Mouse (Mus musculus) hindbrain, embryonic 13.5 days (tissue): ENCODE data around the gene Slc29a2. TPM values are rescaled to one million over a fixed set of nuclear protein-coding genes. Genes with fewer than 3 reads are reported as not detected.

Experiments used
- ATAC-seq: fragments of 200-750 bp; cut with Nextera tagmentation; 2 replicates; pipeline ENCODE4 v1.8.0; 2017; ENCODE audit warnings: moderate TSS enrichment; ENCODE audit not compliant: low FRiP score
- H3K27ac ChIP-seq: fragments of 300-500 bp; sonication (generic); 2 replicates; pipeline ENCODE4 v1.5.1; 2015; ENCODE audit warnings: inconsistent platforms, mild to moderate bottlenecking, moderate library complexity
- H3K27me3 ChIP-seq: fragments of 300-500 bp; sonication (generic); 2 replicates; pipeline ENCODE4 v1.6.1; 2015; ENCODE audit warnings: mild to moderate bottlenecking, inconsistent platforms
- H3K36me3 ChIP-seq: fragments of 300-500 bp; sonication (generic); 2 replicates; pipeline ENCODE4 v1.6.1; 2015; ENCODE audit warnings: mild to moderate bottlenecking, inconsistent platforms
- H3K4me1 ChIP-seq: fragments of 300-500 bp; sonication (generic); replicated peaks from 2 replicates; pipeline ENCODE4 v1.6.1; 2015; ENCODE audit warnings: inconsistent platforms
- H3K4me2 ChIP-seq: fragments of 300-500 bp; sonication (generic); 2 replicates; pipeline ENCODE4 v1.6.1; 2015; ENCODE audit warnings: inconsistent platforms, mild to moderate bottlenecking, moderate library complexity
- H3K4me3 ChIP-seq: fragments of 300-500 bp; sonication (generic); 2 replicates; pipeline ENCODE4 v1.5.1; 2015; ENCODE audit warnings: mild to moderate bottlenecking, inconsistent platforms
- H3K9ac ChIP-seq: fragments of 300-500 bp; sonication (generic); 2 replicates; pipeline ENCODE4 v1.6.1; 2015; ENCODE audit warnings: mild to moderate bottlenecking, inconsistent platforms
- H3K9me3 ChIP-seq: fragments of 300-500 bp; sonication (generic); 2 replicates; pipeline ENCODE4 v1.6.1; 2016; ENCODE audit warnings: inconsistent platforms
- WGBS: fragments of 180-500 bp; shearing (Covaris S2); methylation state at CpG from one replicate; pipeline ENCODE4 v1.1.7; 2015; 5-methylcytosine and 5-hydroxymethylcytosine counted together
- polyA plus RNA-seq: library from polyadenylated mRNA; unstranded; fragments of >200 nt; fragmentation: Nextera tagmentation; extraction: Ambion mirVana; gene quantifications from 2 replicates; pipeline ENCODE4 v1.2.1, GENCODE M21; 2015

Slc29a2 gene
- 10.4 and 11.3 TPM in 2 replicates for polyA plus RNA-seq

DNA sequence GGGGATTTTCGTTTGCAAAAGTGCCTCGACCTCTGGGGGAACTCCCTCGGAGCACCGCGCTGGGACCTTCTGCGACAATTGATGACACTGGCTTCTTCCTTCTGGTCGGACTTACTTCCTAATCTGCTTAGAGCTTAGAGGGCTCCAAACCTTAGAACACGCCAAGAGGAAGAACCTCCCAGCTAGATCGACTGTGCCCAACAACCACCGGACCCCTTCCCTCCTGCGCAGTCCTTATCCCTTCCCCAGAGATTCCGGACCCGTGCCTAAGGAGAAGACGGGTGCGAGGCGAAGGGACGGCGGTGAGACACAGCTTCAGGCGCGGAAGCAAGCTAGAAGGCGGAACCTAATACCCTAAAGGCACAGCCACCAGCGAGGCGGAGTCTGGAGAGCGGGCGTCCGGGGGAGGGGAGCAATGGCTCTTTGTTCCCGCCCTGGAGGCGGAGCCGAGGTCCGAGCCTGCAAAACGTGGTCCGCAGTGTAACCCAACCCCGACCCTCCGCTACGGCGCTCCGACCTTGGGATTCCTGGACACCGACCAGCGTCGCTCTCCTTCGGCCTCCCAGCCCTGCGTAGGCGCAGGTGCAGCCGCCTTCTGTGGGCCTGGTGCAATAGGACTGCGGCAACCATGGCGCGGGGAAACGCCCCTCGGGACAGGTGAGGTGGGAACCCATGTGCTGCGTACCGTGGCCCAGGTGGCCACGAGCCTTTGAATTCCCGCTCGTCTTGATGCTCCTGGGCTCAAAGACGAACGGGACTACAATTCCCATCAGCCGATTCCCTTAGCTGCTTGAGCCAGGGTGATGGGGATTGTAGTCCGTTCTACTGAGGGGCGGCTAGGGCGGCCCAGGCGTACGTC, at the start of gene Slc29a2:
Slc29a2 (plus strand) TSS at position 240 of the 859 bp plus-strand sequence.
- Histone ChIP-seq H3K9me3 (no peaks in the 10 kb centered on the region), H3K9ac (peak within 1 kb of the TSS; percentile 86), H3K4me3 (peak within 1 kb of the TSS; percentile 67), H3K27me3 (no peaks in the 10 kb centered on the region), H3K4me1 (peaks cover 14% of the 10 kb centered on the region), H3K4me2 (peak within 1 kb of the TSS; percentile 70), H3K36me3 (peaks cover 23% of the 10 kb centered on the region), H3K27ac (peak within 1 kb of the TSS; percentile 92)
- ATAC-seq, result peak; percentile 95
- 0% methylated on average over 59 of the region's 62 CpGs for WGBS

DNA sequence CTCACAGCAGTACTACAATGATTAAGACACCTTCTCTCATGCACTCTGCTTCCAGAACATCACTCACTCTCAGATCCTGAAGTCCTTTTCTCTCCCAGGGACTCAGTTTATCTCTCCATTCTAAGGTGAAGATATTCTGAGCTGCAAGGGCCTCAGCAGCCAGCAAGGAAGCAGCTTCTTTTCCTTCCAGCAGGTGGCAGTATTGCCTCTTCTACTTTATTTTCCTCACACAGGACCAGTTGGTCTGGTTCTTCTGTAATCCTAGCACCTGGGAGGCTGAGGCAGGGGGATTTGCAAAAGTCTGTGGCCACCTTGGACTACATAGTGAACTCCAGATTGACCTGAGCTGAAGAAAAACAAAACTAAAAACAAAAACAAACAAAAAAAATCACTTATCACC, 41.9 kb upstream of the Slc29a2 start:
- no peak overlapping the region for H3K27ac ChIP-seq
- H3K4me3 ChIP-seq, result no peak overlapping the region
- no peak overlapping the region for H3K4me2 ChIP-seq
- H3K9me3 ChIP-seq, result no peaks in the 10 kb centered on the region
- H3K36me3 ChIP-seq, result peaks cover 6% of the 10 kb centered on the region; the same call in 1 of the 2 replicates
- peaks cover 57% of the 10 kb centered on the region for H3K27me3 ChIP-seq
- no peaks in the 10 kb centered on the region for H3K4me1 ChIP-seq
- no peak overlapping the region for H3K9ac ChIP-seq
- ATAC-seq, result no peak

DNA sequence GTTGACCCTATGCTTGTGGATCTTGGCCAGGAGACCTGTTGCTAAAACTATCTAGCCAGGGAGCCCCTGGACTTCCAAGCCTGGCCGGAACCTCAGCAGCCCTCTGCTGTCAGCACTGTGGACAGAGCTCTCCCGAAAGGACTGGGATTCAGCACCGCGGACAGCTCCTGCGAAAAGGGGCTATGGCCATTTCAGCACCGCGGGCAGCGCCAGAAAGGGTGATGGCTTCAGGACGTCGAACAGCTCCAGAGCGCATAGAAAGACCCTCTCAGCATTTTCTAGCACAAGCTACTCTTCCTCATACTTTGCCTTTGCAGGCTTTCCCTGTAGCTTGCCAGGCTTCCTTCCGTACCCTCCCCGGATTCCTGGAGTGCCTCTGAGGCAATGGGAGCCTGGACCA, 34.6 kb upstream of the Slc29a2 start:
- H3K4me1 ChIP-seq, result peaks cover 40% of the 10 kb centered on the region
- peak overlapping the region; percentile 78 for H3K9ac ChIP-seq
- H3K4me2 ChIP-seq, result peak overlapping the region; percentile 76
- H3K4me3 ChIP-seq, result peak overlapping the region; percentile 51
- H3K36me3 ChIP-seq, result peaks cover 12% of the 10 kb centered on the region
- H3K27me3 ChIP-seq, result peaks cover 98% of the 10 kb centered on the region
- peak overlapping the region; percentile 77; the same call in 1 of the 2 replicates for H3K27ac ChIP-seq
- ATAC-seq, result no peak
- H3K9me3 ChIP-seq, result no peaks in the 10 kb centered on the region
- WGBS, result 3% methylated on average over 13 of the region's 13 CpGs

DNA sequence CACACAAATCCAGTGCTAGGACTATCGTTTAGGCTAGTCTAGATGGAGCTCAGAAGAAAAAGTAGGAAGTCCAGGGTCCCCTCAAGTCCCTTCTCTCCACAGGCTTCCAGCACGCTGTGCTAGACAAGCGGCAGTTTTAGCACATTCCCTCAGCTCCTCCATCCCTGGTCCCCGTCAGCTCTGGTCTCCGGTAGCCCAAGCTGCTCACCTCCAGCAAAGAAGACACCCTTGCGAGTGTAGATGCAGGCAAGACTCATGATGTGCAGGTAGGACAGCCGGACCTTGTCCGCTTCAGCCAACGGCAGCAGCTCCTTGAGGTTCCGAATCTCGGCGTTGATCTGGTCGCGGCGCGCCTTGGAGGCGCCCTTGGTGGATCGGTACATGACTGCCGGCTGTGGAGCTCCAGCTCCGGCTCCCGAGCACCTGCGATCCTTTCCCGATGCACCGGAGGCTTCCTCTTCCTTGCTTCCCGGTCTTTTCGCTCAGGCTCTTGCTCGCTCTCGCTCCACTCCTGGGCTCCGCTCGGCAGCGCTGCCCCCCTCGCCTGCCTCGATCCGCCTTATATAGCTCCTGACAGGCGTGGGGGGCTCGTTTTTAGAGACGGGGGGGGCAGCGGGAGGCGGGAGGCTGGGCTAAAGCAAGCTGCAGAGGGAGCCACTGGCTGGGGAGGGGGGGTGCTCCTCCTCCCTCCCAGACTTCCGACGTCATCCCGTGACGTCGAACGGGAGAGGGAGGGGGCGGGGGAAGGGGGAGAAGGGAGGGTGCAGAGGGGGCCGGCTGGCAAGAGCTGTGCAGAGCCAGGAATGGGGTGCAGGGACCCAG, 34.0 kb upstream of the Slc29a2 start:
- H3K27me3 ChIP-seq, result peaks cover 96% of the 10 kb centered on the region
- no peaks in the 10 kb centered on the region for H3K9me3 ChIP-seq
- H3K4me1 ChIP-seq, result peaks cover 45% of the 10 kb centered on the region
- 12% methylated on average over 45 of the region's 47 CpGs for WGBS
- peak overlapping the region; percentile 51 for H3K4me3 ChIP-seq
- peaks cover 12% of the 10 kb centered on the region for H3K36me3 ChIP-seq
- H3K9ac ChIP-seq, result peak overlapping the region; percentile 78
- H3K4me2 ChIP-seq, result peak overlapping the region; percentile 76
- ATAC-seq, result peak; percentile 84
- H3K27ac ChIP-seq, result peak overlapping the region; percentile 77

DNA sequence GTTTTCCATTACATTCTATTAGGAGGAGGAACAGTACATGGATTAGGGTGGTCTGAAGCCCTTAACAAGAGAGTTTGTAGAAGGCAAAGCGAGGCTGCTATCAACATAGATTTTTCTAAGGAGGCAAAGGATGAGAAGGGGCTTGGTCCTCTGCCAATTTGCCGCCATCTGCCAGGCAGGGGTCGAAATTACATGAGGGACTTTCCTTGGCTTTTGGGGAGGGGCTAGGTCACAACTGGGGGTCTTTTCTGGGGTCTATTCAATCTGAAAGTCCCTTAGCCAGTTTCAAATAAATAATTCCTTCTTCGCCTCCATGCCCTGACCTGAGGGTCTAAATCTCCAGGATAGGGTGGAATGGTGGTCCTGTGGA, 33.4 kb upstream of the Slc29a2 start, which contains the start of gene Npas4:
Npas4 (minus strand) TSS at position 61 of the 370 bp plus-strand sequence.
- Histone ChIP-seq H3K27ac (peak within 1 kb of the TSS; percentile 77), H3K4me3 (peak within 1 kb of the TSS; percentile 51), H3K36me3 (peaks cover 12% of the 10 kb centered on the region), H3K27me3 (peaks cover 96% of the 10 kb centered on the region), H3K4me2 (peak within 1 kb of the TSS; percentile 76), H3K4me1 (peaks cover 48% of the 10 kb centered on the region), H3K9me3 (no peaks in the 10 kb centered on the region), H3K9ac (peak within 1 kb of the TSS; percentile 78)
- peak; percentile 14; the same call in 1 of the 2 replicates for ATAC-seq
- WGBS, result 19% methylated on average over 4 of the region's 4 CpGs

DNA sequence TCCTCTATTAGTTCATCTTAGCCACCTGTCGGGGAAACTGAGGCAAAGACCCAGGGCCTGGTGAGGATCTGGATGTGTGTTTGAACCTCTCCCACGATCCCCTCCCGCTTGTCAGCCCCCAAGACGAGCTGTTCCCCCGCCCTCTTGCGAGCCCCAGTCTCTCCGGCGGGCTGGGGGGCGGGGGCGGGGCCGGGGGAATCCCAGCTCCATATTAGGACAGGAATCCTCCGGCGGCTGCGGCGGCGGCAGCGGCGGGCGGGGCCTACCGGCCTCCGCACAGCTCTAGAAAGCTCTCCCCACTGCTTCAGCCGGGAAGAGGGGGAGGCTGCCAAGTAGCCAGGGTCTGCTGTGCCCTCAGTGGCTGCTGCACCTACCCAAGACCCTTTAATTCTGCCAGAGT, 32.9 kb upstream of the Slc29a2 start:
- Histone ChIP-seq H3K27me3 (peaks cover 95% of the 10 kb centered on the region), H3K9me3 (no peaks in the 10 kb centered on the region), H3K27ac (peak overlapping the region; percentile 77; the same call in 1 of the 2 replicates), H3K4me1 (peaks cover 48% of the 10 kb centered on the region), H3K4me3 (peak overlapping the region; percentile 51), H3K4me2 (peak overlapping the region; percentile 76), H3K36me3 (peaks cover 12% of the 10 kb centered on the region), H3K9ac (peak overlapping the region; percentile 78)
- ATAC-seq, result no peak
- 2% methylated on average over 21 of the region's 22 CpGs for WGBS

DNA sequence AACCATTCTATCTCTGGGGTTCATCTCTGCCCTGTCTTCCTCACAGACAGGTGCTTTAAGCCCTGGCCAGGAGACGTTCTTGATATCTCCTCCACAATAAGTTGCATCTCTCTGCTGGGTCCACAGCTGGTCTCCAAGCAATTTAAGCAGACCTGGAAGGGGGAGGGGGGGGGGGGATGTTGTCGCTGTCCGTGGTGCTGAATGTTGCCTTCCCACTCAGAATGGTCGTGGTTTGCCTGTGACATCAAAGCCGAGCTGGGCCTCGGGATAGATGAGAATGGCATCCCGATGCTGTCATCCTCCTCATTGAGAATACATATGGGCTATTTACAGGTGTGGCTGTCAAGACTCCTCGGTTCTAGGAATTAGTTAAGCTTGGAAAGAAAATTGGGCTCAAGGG, 31.3 kb upstream of the Slc29a2 start:
- H3K9me3 ChIP-seq, result no peaks in the 10 kb centered on the region
- no peak for ATAC-seq
- H3K4me1 ChIP-seq, result peaks cover 52% of the 10 kb centered on the region
- H3K27ac ChIP-seq, result no peak overlapping the region
- H3K36me3 ChIP-seq, result no peaks in the 10 kb centered on the region; the same call in 1 of the 2 replicates
- H3K4me2 ChIP-seq, result no peak overlapping the region
- WGBS, result 18% methylated on average over 8 of the region's 8 CpGs
- no peak overlapping the region for H3K9ac ChIP-seq
- no peak overlapping the region for H3K4me3 ChIP-seq
- peaks cover 94% of the 10 kb centered on the region for H3K27me3 ChIP-seq

DNA sequence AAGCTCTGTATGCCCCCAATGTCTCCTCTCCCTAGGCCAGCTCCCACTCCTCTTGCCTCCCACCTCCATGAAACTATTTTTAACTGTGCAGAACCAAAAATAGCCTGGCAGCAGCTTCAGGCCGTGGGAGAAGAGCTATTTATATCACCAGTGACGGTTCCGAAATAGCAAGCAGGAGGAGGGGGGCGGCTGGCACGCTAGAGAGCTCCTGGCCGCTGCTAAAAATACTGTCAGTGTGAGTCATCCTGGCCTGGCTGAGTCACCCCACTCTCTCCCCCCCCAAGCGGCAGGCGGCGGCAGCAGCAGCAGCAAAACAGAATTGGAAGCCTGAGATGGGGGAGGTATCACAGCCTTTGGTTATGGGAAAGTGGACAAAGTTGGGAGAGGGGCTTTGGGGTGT, 30.8 kb upstream of the Slc29a2 start:
- Histone ChIP-seq H3K27me3 (peaks cover 89% of the 10 kb centered on the region), H3K4me2 (no peak overlapping the region), H3K9me3 (no peaks in the 10 kb centered on the region), H3K4me1 (peaks cover 58% of the 10 kb centered on the region), H3K9ac (peak overlapping the region; percentile 29; the same call in 1 of the 2 replicates), H3K36me3 (no peaks in the 10 kb centered on the region), H3K4me3 (no peak overlapping the region), H3K27ac (no peak overlapping the region)
- no peak for ATAC-seq
- WGBS, result 6% methylated on average over 9 of the region's 9 CpGs

DNA sequence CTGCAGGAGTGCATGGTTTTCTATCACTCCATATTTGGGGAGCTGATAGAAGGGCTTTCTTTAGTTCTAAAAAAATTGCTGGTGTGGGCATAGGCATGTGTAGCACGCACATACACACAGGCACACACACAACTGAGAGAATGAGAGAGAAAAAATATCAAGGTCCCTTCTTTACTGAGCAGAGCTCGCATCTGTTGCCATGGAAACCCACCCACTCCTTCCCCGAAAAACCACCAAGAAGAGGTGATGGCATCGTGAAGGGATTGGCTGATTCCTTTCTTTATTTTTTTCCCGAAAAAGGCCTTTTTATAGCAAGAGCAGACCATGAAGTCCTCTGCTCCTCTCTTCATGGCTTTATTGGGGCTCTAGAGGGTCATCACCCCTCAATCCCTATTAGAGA, 29.6 kb upstream of the Slc29a2 start:
- H3K27ac ChIP-seq, result no peak overlapping the region
- no peaks in the 10 kb centered on the region for H3K36me3 ChIP-seq
- ATAC-seq, result no peak
- H3K4me1 ChIP-seq, result peaks cover 61% of the 10 kb centered on the region
- no peaks in the 10 kb centered on the region for H3K9me3 ChIP-seq
- peaks cover 77% of the 10 kb centered on the region for H3K27me3 ChIP-seq
- H3K4me3 ChIP-seq, result no peak overlapping the region
- WGBS, result 51% methylated on average over 5 of the region's 5 CpGs
- no peak overlapping the region for H3K9ac ChIP-seq
- H3K4me2 ChIP-seq, result no peak overlapping the region

DNA sequence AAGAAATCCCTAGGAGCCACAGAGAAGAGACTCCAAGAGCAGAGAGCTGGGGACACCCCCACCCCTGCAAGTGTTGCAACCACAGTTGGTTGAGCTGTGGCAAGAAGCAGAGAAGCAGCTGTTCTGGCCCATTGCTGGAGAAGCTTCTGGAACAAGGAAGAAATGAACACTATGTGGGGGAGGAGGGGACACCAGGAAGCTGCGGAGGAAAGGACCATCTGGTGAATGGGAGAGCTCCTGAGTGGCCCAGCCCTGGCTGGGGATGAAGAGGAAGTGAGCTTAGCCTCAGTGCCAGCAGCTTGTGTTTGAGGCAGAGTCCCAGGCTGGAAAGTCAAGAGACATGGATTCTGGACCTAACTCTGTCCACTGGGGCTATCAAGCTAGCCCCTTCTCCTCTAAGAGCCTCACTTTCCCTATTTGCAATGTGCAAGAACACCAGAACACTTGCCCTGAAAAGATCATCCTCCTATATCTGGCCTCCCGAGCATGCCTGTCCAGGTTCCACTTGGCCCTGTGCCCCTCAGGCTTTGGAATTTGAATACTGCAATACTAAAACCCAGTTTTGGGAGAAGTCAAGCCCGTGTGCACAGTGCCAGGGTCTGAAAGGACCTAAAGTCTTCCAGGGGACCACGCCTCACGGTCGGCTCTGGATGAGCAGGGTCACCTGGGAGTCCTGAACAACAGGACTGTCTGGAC, 24.1 kb upstream of the Slc29a2 start:
- no peak for ATAC-seq
- H3K9ac ChIP-seq, result no peak overlapping the region
- peaks cover 43% of the 10 kb centered on the region for H3K27me3 ChIP-seq
- WGBS, result 76% methylated on average over 6 of the region's 6 CpGs
- H3K36me3 ChIP-seq, result no peaks in the 10 kb centered on the region
- H3K4me3 ChIP-seq, result no peak overlapping the region
- H3K27ac ChIP-seq, result no peak overlapping the region
- no peaks in the 10 kb centered on the region for H3K9me3 ChIP-seq
- 0 out of 2 replicates have a peak overlapping the region, but pooled peaks have one; percentile 5 for H3K4me2 ChIP-seq
- peaks cover 51% of the 10 kb centered on the region for H3K4me1 ChIP-seq

DNA sequence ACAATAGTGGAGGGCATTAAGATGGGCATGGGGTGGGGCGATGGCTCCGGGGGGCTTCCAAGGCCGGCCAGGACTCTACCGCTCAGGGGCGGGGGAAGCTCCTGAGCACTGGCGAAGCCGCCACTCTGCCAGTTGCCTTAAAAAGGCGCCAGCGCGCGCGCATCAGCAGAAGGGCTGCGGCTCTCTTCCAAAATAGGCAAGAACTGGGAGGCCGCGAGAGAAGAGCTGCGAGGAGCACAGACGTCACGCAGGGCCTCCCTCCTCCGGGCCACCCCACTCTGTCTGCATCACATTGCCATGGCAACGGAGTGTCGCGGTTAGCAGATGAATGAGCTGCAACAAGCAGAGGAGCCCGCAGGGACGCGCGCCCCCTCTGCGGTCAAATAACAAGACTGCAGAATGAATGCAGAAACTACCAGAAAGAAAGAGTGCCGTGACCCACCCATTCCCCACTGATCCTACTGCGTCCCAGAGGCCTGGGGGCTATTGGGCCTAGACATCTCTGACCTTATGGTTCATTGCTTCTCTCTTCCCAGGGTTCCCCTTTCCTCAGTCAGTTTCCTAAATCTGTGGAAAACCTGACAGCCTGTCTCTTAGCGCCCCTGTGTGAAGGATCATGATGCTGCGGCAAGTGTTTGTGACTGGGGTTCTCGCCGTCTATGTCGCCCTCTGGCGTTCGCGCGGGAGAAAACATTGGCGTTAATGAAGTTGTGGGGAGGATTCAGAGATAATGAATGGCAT, 21.8 kb upstream of the Slc29a2 start:
- H3K9ac ChIP-seq, result peak overlapping the region; percentile 74
- H3K27ac ChIP-seq, result peak overlapping the region; percentile 97
- peak; percentile 97 for ATAC-seq
- H3K9me3 ChIP-seq, result peaks cover 3% of the 10 kb centered on the region; the same call in 1 of the 2 replicates
- peak overlapping the region; percentile 43 for H3K4me3 ChIP-seq
- peak overlapping the region; percentile 67 for H3K4me2 ChIP-seq
- peaks cover 48% of the 10 kb centered on the region for H3K4me1 ChIP-seq
- peaks cover 22% of the 10 kb centered on the region for H3K27me3 ChIP-seq
- under 1% methylated on average over 39 of the region's 39 CpGs for WGBS
- H3K36me3 ChIP-seq, result no peaks in the 10 kb centered on the region
